Mouse (Mus musculus): ENCODE results near the gene Cenpp.

- no peak for TF ChIP-seq CTCF (IDR thresholded peaks at IDR 0.05; ENCODE audit: borderline replicate concordance, control insufficient read depth, extremely low read depth, insufficient read depth, low read length, poor library complexity)
- no peak for TF ChIP-seq POLR2A (IDR thresholded peaks at IDR 0.05; ENCODE audit: control insufficient read depth, extremely low read depth, insufficient read depth, low read length, poor library complexity)
Observed at GRCm38 (mm10) chr13:49462921-49463320, 189.7 kb downstream of the Cenpp start.
